Mouse (Mus musculus) midbrain, embryonic 15.5 days (tissue): ENCODE results near the gene Nfatc2. TPM values are rescaled to one million over a fixed set of nuclear protein-coding genes. Genes with fewer than 3 reads are reported as not detected.
A peak's percentile ranks its signal among the peaks of the same experiment; 100 is the strongest.

Source experiments
- ATAC-seq: fragments of 200-750 bp; cut with Nextera tagmentation; replicated peaks from 2 replicates; pipeline ENCODE4 v1.8.0; 2017; ENCODE audit warnings: moderate TSS enrichment
- H3K27ac ChIP-seq: fragments of 300-500 bp; sonication (generic); 2 replicates; pipeline ENCODE4 v1.5.1; 2015; ENCODE audit warnings: mild to moderate bottlenecking, inconsistent platforms
- H3K27me3 ChIP-seq: fragments of 300-500 bp; sonication (generic); replicated peaks from 2 replicates; pipeline ENCODE4 v1.6.1; 2015; ENCODE audit warnings: inconsistent platforms
- H3K36me3 ChIP-seq: fragments of 300-500 bp; sonication (generic); replicated peaks from 2 replicates; pipeline ENCODE4 v1.6.1; 2015; ENCODE audit warnings: inconsistent platforms
- H3K4me1 ChIP-seq: fragments of 300-500 bp; sonication (generic); 2 replicates; pipeline ENCODE4 v1.6.1; 2015; ENCODE audit warnings: inconsistent platforms
- H3K4me2 ChIP-seq: fragments of 300-500 bp; sonication (generic); 2 replicates; pipeline ENCODE4 v1.6.1; 2015; ENCODE audit warnings: inconsistent platforms, mild to moderate bottlenecking, moderate library complexity
- H3K4me3 ChIP-seq: fragments of 300-500 bp; sonication (generic); 2 replicates; pipeline ENCODE4 v1.5.1; 2015; ENCODE audit warnings: mild to moderate bottlenecking, inconsistent platforms
- H3K9ac ChIP-seq: fragments of 300-500 bp; sonication (generic); 2 replicates; pipeline ENCODE4 v1.6.1; 2015; ENCODE audit warnings: mild to moderate bottlenecking, inconsistent platforms
- H3K9me3 ChIP-seq: fragments of 300-500 bp; sonication (generic); 2 replicates; pipeline ENCODE4 v1.6.1; 2016; ENCODE audit warnings: inconsistent platforms
- WGBS: fragments of 180-500 bp; shearing (Covaris S2); methylation state at CpG from one replicate; pipeline ENCODE4 v1.1.7; 2015; ENCODE audit warnings: mixed read lengths; 5-methylcytosine and 5-hydroxymethylcytosine counted together
- polyA plus RNA-seq: library from polyadenylated mRNA; unstranded; fragments of >200 nt; fragmentation: Nextera tagmentation; extraction: Ambion mirVana; gene quantifications from 2 replicates; pipeline ENCODE4 v1.2.1, GENCODE M21; 2015

The Nfatc2 gene
- polyA plus RNA-seq, 1 experiment from 2014 or later = 3.8 TPM

DNA sequence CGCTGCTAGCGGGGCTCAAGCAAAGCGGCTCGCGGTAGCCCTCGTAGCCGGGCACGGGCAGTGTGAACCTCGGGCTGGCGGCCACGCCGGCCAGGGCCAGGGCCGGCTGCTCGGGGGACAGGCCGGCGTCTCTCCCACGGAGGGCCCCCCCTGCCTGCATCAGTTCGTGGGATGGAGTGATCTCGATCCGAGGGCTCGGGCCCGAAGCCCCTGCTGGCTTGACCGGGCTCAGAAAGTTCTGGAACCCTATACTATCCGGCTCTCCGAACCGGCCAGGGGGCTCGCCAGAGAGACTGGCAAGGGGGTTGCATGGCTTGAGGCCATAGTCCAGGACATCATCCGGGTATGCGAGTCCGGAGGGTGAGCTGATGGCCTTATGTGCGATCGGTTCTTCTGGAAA, 30.2 kb downstream of the Nfatc2 start:
- H3K36me3 ChIP-seq = no peaks in the 10 kb centered on the region
- H3K9ac ChIP-seq = no peak overlapping the region
- no peak for ATAC-seq
- H3K9me3 ChIP-seq = no peaks in the 10 kb centered on the region
- H3K4me2 ChIP-seq = no peak overlapping the region
- 0 out of 2 replicates have a peak, but pooled peaks cover 2% of the 10 kb centered on the region for H3K4me1 ChIP-seq
- no peak overlapping the region for H3K27ac ChIP-seq
- H3K27me3 ChIP-seq = no peaks in the 10 kb centered on the region
- WGBS = 96% methylated on average over 32 of the region's 32 CpGs
- H3K4me3 ChIP-seq = no peak overlapping the region

DNA sequence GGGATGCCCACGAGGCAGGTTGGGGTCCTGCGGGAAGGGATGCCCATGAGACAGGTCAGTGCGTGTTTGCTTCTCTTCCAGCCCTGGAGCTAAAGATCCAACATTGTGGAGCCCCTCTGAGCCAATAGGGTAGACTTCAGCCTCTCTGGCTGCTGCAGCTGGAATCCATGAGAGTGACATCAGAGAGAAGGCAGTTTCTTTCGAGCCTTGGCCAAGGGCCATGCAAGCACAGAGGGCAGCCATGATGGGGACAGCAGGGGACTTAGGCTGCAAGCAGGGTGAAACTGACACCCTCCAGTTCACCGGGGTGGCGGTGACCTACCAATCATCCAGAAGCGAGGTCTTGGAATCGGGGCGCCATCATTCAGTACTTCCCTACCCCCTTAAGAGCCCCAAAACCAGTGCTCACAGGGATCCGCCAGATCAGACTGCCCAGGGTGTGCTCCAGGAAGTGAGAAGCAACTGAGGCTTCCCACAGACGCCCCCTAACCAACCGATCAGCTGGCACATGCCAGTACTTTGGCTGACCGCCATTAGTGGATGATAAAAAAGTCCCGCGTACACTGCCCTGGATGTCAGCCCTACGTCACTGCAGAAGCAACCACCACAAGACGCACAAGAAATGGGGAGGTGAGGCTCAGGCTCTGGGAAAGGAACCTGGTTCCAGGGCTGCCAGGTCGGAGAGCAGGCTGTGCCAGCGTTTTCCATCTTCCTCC, 35.8 kb downstream of the Nfatc2 start:
- Histone ChIP-seq H3K4me3 (no peak overlapping the region), H3K36me3 (no peaks in the 10 kb centered on the region), H3K9me3 (no peaks in the 10 kb centered on the region), H3K9ac (no peak overlapping the region), H3K27me3 (no peaks in the 10 kb centered on the region), H3K4me2 (no peak overlapping the region), H3K27ac (no peak overlapping the region), H3K4me1 (no peaks in the 10 kb centered on the region)
- ATAC-seq = no peak
- WGBS = 83% methylated on average over 19 of the region's 19 CpGs

DNA sequence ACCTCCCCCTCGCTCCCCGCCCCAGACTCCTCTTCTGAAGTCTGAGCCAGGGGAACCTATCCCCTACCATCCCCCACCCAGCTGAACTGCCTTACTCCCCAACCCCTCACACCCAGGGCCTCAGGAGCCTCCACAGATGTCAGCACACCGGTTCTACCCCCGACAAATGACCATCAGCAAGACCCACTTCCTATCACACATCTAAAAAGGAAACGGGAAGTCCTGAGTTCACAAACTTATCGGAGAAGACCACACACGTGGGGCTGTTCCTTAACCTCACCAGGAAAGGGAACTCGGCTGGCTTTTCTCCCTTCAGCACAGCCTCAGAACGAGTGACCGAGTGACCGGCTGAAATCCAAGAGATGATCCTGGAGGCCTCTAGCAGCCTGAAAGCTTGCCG, 38.3 kb downstream of the Nfatc2 start:
- Histone ChIP-seq H3K27me3 (no peaks in the 10 kb centered on the region), H3K9me3 (no peaks in the 10 kb centered on the region), H3K4me2 (no peak overlapping the region), H3K36me3 (no peaks in the 10 kb centered on the region), H3K4me1 (no peaks in the 10 kb centered on the region), H3K4me3 (no peak overlapping the region), H3K27ac (no peak overlapping the region), H3K9ac (no peak overlapping the region)
- WGBS = 44% methylated on average over 12 of the region's 12 CpGs
- no peak for ATAC-seq

DNA sequence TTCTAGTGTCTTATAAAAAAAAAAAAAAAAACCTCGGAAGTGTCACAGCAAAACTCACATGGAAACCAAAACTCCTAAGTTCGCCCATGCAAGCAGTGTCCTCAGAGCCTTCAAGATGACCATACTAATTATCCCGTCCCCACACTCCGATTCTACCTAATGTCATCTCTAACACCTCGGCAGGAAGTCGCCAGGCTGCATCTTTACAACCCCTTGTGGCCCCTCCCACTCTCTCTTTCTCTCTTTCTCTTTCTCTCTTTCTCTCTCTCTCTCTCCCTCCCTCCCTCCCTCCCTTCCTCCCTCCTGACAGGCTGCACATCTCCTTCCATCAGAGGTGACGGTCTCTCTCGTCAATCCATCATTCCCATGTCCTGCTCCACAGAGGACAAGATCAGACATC, 44.4 kb downstream of the Nfatc2 start:
- Histone ChIP-seq H3K36me3 (no peaks in the 10 kb centered on the region), H3K4me3 (no peak overlapping the region), H3K4me2 (no peak overlapping the region), H3K27ac (no peak overlapping the region), H3K9me3 (no peaks in the 10 kb centered on the region), H3K4me1 (peaks cover 22% of the 10 kb centered on the region), H3K27me3 (no peaks in the 10 kb centered on the region), H3K9ac (no peak overlapping the region)
- ATAC-seq = no peak
- 62% methylated on average over 8 of the region's 8 CpGs for WGBS

DNA sequence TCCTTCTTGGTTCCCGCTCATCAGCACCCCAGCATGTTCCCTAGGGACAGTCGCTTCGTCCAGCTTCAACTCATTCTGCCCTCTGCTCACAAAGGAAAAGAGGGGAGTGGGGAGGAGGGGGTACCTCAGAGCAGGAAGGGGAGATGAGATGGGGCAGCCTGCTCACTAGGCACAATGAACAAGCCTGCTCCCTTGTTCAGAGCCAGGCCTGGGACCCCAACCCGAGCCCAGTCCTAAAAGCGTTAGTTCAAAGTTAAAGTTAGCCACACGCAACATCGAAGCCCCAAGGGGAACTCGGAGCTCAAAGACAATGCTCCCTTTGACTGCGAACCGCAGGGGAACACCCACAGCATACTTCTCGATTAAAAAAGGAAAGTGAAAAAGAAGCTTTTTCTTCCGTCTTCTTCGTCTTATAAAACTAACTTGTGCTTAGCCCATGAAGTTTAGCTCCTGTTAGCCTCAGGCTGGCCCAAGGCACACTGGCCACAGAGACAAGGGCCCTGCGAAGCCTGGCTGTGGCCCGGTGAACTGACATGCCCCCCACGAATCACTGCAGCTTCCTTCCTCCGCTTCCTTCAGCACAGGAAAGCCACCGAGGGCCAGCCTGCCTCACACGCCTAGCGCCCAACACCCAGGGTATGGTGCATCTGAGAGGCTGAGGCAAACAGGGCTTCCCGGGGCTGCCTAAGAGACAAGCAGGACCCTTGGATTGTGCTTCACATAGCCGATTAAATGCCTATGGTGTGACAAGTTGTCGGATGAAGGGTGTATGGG, 45.4 kb downstream of the Nfatc2 start:
- Histone ChIP-seq H3K27ac (no peak overlapping the region), H3K4me1 (peaks cover 26% of the 10 kb centered on the region), H3K4me2 (no peak overlapping the region), H3K36me3 (no peaks in the 10 kb centered on the region), H3K9me3 (no peaks in the 10 kb centered on the region), H3K27me3 (no peaks in the 10 kb centered on the region), H3K4me3 (no peak overlapping the region), H3K9ac (no peak overlapping the region)
- no peak for ATAC-seq
- WGBS = 33% methylated on average over 23 of the region's 23 CpGs

DNA sequence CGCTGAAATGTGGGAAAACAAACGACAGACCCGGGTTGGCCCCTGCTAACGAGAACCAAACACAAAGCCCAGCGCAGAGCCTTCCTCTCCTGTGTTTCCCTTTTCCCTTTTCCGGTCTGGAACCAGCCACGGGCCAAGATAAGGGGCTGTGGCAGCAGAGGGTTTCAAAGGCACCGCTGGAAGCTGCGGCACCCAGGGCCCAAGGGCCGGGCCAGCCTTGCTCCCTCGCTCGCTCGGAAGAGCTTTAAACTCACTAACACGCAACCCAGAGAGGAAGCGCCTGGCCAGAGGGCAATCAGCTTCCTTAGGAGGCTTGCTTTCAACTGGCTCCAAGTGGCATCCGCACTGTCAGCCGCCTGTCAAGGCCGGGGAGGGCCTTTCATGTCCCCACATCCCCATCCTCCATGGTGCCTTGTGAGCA, 47.9 kb downstream of the Nfatc2 start:
- no peaks in the 10 kb centered on the region for H3K9me3 ChIP-seq
- H3K27ac ChIP-seq = peak overlapping the region; percentile 5; the same call in 1 of the 2 replicates
- H3K4me3 ChIP-seq = no peak overlapping the region
- H3K9ac ChIP-seq = no peak overlapping the region
- H3K36me3 ChIP-seq = no peaks in the 10 kb centered on the region
- no peak overlapping the region for H3K4me2 ChIP-seq
- H3K4me1 ChIP-seq = peaks cover 26% of the 10 kb centered on the region
- 47% methylated on average over 18 of the region's 18 CpGs for WGBS
- no peak for ATAC-seq
- 0 out of 2 replicates have a peak, but pooled peaks cover 4% of the 10 kb centered on the region for H3K27me3 ChIP-seq

DNA sequence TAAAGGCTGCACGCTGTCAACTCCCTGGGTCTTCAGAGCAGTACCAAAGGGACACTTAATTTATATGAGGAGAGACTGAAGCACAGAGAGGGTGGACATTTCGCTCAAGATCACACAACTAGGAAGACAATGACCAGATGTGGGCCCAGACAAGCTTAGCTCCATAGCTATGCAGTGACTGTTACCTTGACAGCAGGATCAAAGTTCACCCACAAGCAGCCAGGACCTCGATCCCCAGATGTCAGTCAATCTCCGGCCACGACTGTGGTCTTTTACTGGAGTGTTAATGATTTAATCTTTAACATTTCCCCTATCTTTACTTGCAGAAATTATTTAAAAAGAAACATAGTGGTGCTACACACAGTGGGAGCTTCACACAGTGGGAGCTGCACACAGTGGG, 49.1 kb downstream of the Nfatc2 start:
- peaks cover 26% of the 10 kb centered on the region for H3K4me1 ChIP-seq
- no peak overlapping the region; the same call in 1 of the 2 replicates for H3K27ac ChIP-seq
- H3K36me3 ChIP-seq = no peaks in the 10 kb centered on the region
- no peak overlapping the region for H3K4me3 ChIP-seq
- 43% methylated on average over 5 of the region's 5 CpGs for WGBS
- no peak overlapping the region for H3K4me2 ChIP-seq
- ATAC-seq = no peak
- H3K9ac ChIP-seq = no peak overlapping the region
- 0 out of 2 replicates have a peak, but pooled peaks cover 4% of the 10 kb centered on the region for H3K27me3 ChIP-seq
- no peaks in the 10 kb centered on the region for H3K9me3 ChIP-seq

DNA sequence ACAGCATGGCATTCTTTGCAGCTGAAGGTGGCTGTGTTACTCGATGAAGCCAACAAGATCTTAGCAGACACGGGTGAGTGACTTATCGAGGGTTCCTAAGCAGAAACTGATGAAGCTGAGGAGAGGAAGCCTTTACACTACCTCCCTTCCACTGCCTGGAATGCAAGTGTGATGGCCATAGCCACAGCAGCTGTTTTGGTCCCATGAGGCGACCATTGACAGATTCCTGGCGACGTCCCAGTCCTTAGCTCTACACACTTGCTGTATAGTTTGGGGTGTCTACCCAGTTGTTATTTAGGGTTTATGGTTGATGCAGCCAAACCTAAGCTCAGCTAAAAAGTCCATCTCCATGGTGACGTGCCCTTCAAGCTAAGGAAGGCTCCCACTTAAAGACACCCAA, 50.2 kb downstream of the Nfatc2 start:
- no peak overlapping the region for H3K27ac ChIP-seq
- 93% methylated on average over 7 of the region's 7 CpGs for WGBS
- no peak overlapping the region for H3K4me3 ChIP-seq
- H3K27me3 ChIP-seq = 0 out of 2 replicates have a peak, but pooled peaks cover 4% of the 10 kb centered on the region
- no peaks in the 10 kb centered on the region for H3K36me3 ChIP-seq
- peaks cover 20% of the 10 kb centered on the region for H3K4me1 ChIP-seq
- no peak overlapping the region for H3K4me2 ChIP-seq
- no peak for ATAC-seq
- no peaks in the 10 kb centered on the region for H3K9me3 ChIP-seq
- no peak overlapping the region for H3K9ac ChIP-seq

DNA sequence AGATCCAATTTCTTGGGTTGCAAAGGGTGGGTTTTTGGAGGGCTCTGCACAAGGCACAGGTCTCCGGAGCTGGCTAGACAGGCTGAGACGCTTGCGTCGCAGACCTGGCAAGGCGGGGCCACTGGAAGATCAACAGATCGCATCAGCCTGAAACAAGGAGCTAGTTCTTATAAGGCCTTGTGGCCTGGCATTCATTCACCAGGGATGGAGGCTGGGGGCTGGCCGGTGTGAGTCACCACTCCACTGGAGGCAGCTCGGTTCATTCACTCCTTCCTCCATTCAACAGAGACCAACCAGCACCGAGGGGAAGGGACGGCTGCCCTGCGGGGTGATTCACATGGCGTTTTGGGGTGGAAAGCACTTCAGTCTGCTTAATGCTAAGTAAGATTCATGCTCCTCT, 52.1 kb downstream of the Nfatc2 start:
- WGBS = 41% methylated on average over 12 of the region's 12 CpGs
- no peak overlapping the region for H3K9ac ChIP-seq
- 0 out of 2 replicates have a peak, but pooled peaks cover 4% of the 10 kb centered on the region for H3K27me3 ChIP-seq
- peaks cover 15% of the 10 kb centered on the region for H3K4me1 ChIP-seq
- ATAC-seq = no peak
- no peak overlapping the region for H3K4me2 ChIP-seq
- H3K27ac ChIP-seq = no peak overlapping the region
- no peaks in the 10 kb centered on the region for H3K36me3 ChIP-seq
- H3K4me3 ChIP-seq = no peak overlapping the region
- no peaks in the 10 kb centered on the region for H3K9me3 ChIP-seq

DNA sequence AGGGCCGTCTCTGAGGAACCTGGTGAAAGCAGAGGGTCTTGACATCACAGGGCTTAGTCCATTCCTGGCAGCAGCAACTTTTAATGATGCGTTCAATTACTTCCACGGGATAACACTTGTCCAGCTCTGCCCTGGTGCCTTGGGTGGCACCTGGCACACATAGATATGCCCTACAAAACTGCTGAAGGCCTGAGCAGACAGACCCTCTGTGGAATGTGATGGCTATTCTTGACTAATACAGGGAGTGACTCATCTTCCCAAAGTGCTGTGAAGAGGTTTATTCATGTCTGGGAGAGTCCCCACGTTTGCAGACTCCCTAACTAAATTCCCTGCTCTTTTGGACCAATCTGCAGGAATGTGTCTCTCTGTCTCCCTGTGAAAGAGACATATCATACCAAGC, 53.4 kb downstream of the Nfatc2 start:
- no peak overlapping the region for H3K27ac ChIP-seq
- 0 out of 2 replicates have a peak, but pooled peaks cover 4% of the 10 kb centered on the region for H3K27me3 ChIP-seq
- no peak overlapping the region for H3K4me2 ChIP-seq
- ATAC-seq = no peak
- H3K9ac ChIP-seq = no peak overlapping the region
- no peak overlapping the region for H3K4me3 ChIP-seq
- 76% methylated on average over 4 of the region's 4 CpGs for WGBS
- H3K4me1 ChIP-seq = peaks cover 8% of the 10 kb centered on the region; the same call in 1 of the 2 replicates
- H3K9me3 ChIP-seq = no peaks in the 10 kb centered on the region
- H3K36me3 ChIP-seq = no peaks in the 10 kb centered on the region

DNA sequence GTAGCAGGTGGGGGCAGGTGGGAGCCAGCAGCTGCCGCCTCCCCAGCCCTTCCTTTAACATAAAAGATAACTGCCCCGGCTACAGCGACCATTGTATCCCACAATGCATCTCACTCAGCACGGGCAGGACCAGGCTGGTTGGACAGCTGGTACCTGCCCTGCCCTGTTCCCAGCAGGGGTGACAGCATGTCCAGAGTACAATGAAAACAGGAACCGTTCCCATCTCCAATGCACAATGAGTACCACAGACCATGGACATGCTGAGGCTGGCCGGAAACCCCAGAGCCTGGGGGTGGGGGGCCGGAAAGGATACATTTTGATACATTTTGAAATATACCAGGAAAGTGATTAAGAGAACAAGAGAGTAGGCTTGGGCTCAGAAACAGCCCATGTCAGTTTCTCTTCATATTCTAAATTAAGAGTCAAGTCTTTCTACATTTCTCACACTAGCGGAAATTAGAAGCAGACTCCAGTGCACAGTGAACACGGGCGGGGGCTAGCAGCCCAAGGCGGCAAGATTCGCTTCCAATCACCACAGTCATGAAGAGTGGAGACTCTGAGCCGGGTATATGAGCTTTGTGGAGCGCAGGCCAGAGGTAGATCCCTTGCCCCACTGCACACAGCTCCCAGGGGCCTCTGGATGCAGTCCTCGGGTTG, 55.4 kb downstream of the Nfatc2 start:
- no peak overlapping the region for H3K4me3 ChIP-seq
- 61% methylated on average over 15 of the region's 15 CpGs for WGBS
- no peak overlapping the region for H3K9ac ChIP-seq
- H3K9me3 ChIP-seq = no peaks in the 10 kb centered on the region
- ATAC-seq = no peak
- no peak overlapping the region for H3K27ac ChIP-seq
- H3K27me3 ChIP-seq = 0 out of 2 replicates have a peak, but pooled peaks cover 4% of the 10 kb centered on the region
- no peaks in the 10 kb centered on the region for H3K4me1 ChIP-seq
- H3K4me2 ChIP-seq = no peak overlapping the region
- H3K36me3 ChIP-seq = no peaks in the 10 kb centered on the region

DNA sequence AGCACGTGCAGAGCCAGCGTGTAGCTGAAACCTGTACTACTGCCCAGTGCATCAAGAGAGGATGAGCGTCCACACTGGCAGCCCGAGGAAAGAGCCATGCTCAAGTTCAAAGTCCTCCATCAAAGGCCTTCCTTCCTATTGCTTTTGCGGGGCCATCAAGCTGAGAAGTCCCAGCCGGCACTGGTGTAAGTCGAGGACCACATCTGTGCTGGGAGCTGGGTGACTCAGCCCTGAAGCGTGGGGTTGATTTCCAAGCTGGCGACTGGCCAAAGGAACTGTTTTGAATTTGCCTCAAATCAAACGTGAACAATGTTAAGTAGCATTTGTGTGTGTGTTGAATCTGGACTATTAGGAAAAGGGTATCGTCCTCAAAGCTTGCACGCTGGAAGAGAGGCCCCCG, 57.4 kb downstream of the Nfatc2 start:
- no peak overlapping the region for H3K9ac ChIP-seq
- H3K9me3 ChIP-seq = no peaks in the 10 kb centered on the region
- H3K27me3 ChIP-seq = no peaks in the 10 kb centered on the region
- no peak overlapping the region for H3K27ac ChIP-seq
- H3K4me2 ChIP-seq = no peak overlapping the region
- WGBS = 46% methylated on average over 13 of the region's 13 CpGs
- no peak for ATAC-seq
- no peaks in the 10 kb centered on the region for H3K4me1 ChIP-seq
- no peaks in the 10 kb centered on the region for H3K36me3 ChIP-seq
- no peak overlapping the region for H3K4me3 ChIP-seq
